Mouse (Mus musculus): ENCODE measurements around the gene Tpgs1.

The Tpgs1 gene

GRCm38 (mm10) chr10:79668771-79669575 is at the start of gene Tpgs1:
Tpgs1 (plus strand) TSS chr10:79669369.
- DNase-seq (ENCODE audit: extremely low read depth, insufficient read length, low spot score) = peak; percentile 90

- DNase-seq (ENCODE audit: extremely low read depth, insufficient read length, low spot score) = peak; percentile 74
Observed at GRCm38 (mm10) chr10:79623950-79624349, 45.2 kb upstream of the Tpgs1 start.

- no peak for DNase-seq (ENCODE audit: extremely low read depth, insufficient read length, low spot score)
Observed at GRCm38 (mm10) chr10:79625398-79625797, 43.8 kb upstream of the Tpgs1 start.

GRCm38 (mm10) chr10:79626156-79626555 is 43.0 kb upstream of the Tpgs1 start:
- DNase-seq (ENCODE audit: extremely low read depth, insufficient read length, low spot score) = peak; percentile 86

GRCm38 (mm10) chr10:79628377-79628776 is 40.8 kb upstream of the Tpgs1 start:
- no peak for DNase-seq (ENCODE audit: extremely low read depth, insufficient read length, low spot score)

GRCm38 (mm10) chr10:79631432-79631831 is 37.7 kb upstream of the Tpgs1 start:
- no peak for DNase-seq (ENCODE audit: extremely low read depth, insufficient read length, low spot score)

- peak; percentile 71 for DNase-seq (ENCODE audit: extremely low read depth, insufficient read length, low spot score)
Observed at GRCm38 (mm10) chr10:79633006-79633777, 36.0 kb upstream of the Tpgs1 start.

GRCm38 (mm10) chr10:79636287-79636686 is 32.9 kb upstream of the Tpgs1 start:
- DNase-seq (ENCODE audit: extremely low read depth, insufficient read length, low spot score) = no peak

GRCm38 (mm10) chr10:79637128-79638110 is 31.8 kb upstream of the Tpgs1 start, which contains the start of gene Shc2:
Shc2 (minus strand) TSS chr10:79637918.
- DNase-seq (ENCODE audit: extremely low read depth, insufficient read length, low spot score) = no peak

GRCm38 (mm10) chr10:79638486-79639204 is 30.5 kb upstream of the Tpgs1 start:
- DNase-seq (ENCODE audit: extremely low read depth, insufficient read length, low spot score) = no peak

GRCm38 (mm10) chr10:79645711-79646110 is 23.5 kb upstream of the Tpgs1 start, which contains the start of gene Odf3l2:
Odf3l2 (minus strand) TSS chr10:79645738.
- DNase-seq (ENCODE audit: extremely low read depth, insufficient read length, low spot score) = no peak

GRCm38 (mm10) chr10:79649070-79649751 is 20.0 kb upstream of the Tpgs1 start:
- DNase-seq (ENCODE audit: extremely low read depth, insufficient read length, low spot score) = no peak

GRCm38 (mm10) chr10:79652789-79653188 is 16.4 kb upstream of the Tpgs1 start:
- no peak for DNase-seq (ENCODE audit: extremely low read depth, insufficient read length, low spot score)

- no peak for DNase-seq (ENCODE audit: extremely low read depth, insufficient read length, low spot score)
Observed at GRCm38 (mm10) chr10:79654946-79655395, 14.2 kb upstream of the Tpgs1 start.

- no peak for DNase-seq (ENCODE audit: extremely low read depth, insufficient read length, low spot score)
Observed at GRCm38 (mm10) chr10:79658829-79659228, 10.3 kb upstream of the Tpgs1 start.

- DNase-seq (ENCODE audit: extremely low read depth, insufficient read length, low spot score) = no peak
Observed at GRCm38 (mm10) chr10:79660298-79660697, 8.9 kb upstream of the Tpgs1 start.

GRCm38 (mm10) chr10:79661861-79662260 is 7.3 kb upstream of the Tpgs1 start:
- DNase-seq (ENCODE audit: extremely low read depth, insufficient read length, low spot score) = no peak

- DNase-seq (ENCODE audit: extremely low read depth, insufficient read length, low spot score) = peak; percentile 61
Observed at GRCm38 (mm10) chr10:79664131-79664665, 5.0 kb upstream of the Tpgs1 start, which contains the start of gene Madcam1. Madcam1 (plus strand) TSS chr10:79664559.

- no peak for DNase-seq (ENCODE audit: extremely low read depth, insufficient read length, low spot score)
Observed at GRCm38 (mm10) chr10:79665051-79665450, 4.1 kb upstream of the Tpgs1 start.
